ENCODE assay signal across 8 mouse cellular contexts in genomic region chr4:75277467-75278196, GRCm38 (mm10). TPM values are rescaled to one million over a fixed set of nuclear protein-coding genes. Genes with fewer than 3 reads are reported as not detected.
DNase-seq lines count a peak whose midpoint lies in the region; ATAC-seq and TF ChIP-seq lines count a peak whose summit lies in the region.

No protein-coding gene starts in this region.

- H3K27me3 ChIP-seq in heart, embryonic 10.5 days (ENCODE audit: insufficient read depth, poor library complexity, severe bottlenecking), result no peaks in the 10 kb centered on the region
- no peaks in the 10 kb centered on the region for H3K27me3 ChIP-seq in hindbrain, postnatal 0 days (ENCODE audit: insufficient read depth, low read length)

- peak overlapping the region; percentile 90 for H3K27ac ChIP-seq in heart, embryonic 10.5 days
- H3K27ac ChIP-seq in cortical plate, adult 2 months (ENCODE audit: insufficient read depth, low read length), result no peak overlapping the region
- peak overlapping the region; percentile 78 for H3K27ac ChIP-seq in hindbrain, postnatal 0 days

- 9% methylated on average over 30 of the region's 30 CpGs for WGBS in heart, embryonic 10.5 days
- 9% methylated on average over 30 of the region's 30 CpGs for WGBS in hindbrain, postnatal 0 days

- H3K9ac ChIP-seq in hindbrain, postnatal 0 days (replicated peaks; ENCODE audit: low read length), result peak overlapping the region; percentile 84

- no peak for TF ChIP-seq POLR2A in cortical plate, adult 2 months (IDR thresholded peaks at IDR 0.05; ENCODE audit: extremely low read depth, insufficient read depth, low read length)

- H3K4me1 ChIP-seq in heart, embryonic 10.5 days, result peaks cover 5% of the 10 kb centered on the region; the same call in 1 of the 2 replicates
- H3K4me1 ChIP-seq in cortical plate, adult 2 months (ENCODE audit: control insufficient read depth, insufficient read depth, low read length), result no peaks in the 10 kb centered on the region
- H3K4me1 ChIP-seq in hindbrain, postnatal 0 days (ENCODE audit: insufficient read depth, low read length), result no peaks in the 10 kb centered on the region

- no peaks in the 10 kb centered on the region for H3K9me3 ChIP-seq in heart, embryonic 10.5 days
- H3K9me3 ChIP-seq in hindbrain, postnatal 0 days (ENCODE audit: low read length), result no peaks in the 10 kb centered on the region

- H3K4me2 ChIP-seq in hindbrain, postnatal 0 days (ENCODE audit: low read depth, low read length), result peak overlapping the region; percentile 68

- H3K4me3 ChIP-seq in heart, embryonic 10.5 days, result peak overlapping the region; percentile 86
- H3K4me3 ChIP-seq in cortical plate, adult 2 months (ENCODE audit: insufficient read depth, low read length), result peak overlapping the region; percentile 86
- peak overlapping the region; percentile 85 for H3K4me3 ChIP-seq in hindbrain, postnatal 0 days (ENCODE audit: low read length)

- no peak for TF ChIP-seq CTCF in cortical plate, adult 2 months (IDR thresholded peaks at IDR 0.05; ENCODE audit: extremely low read depth, insufficient read depth, low read length)
- no peak for TF ChIP-seq CTCF in hindbrain, postnatal 0 days (IDR thresholded peaks at IDR 0.05; ENCODE audit: low read depth)

- intact Hi-C loops in heart, postnatal 25 days (cut with DNase I), result no loop called here

- ATAC-seq in CD4-positive, CD25-positive, alpha-beta regulatory T cell, adult 4 months, result peak; percentile 44
- ATAC-seq in hindbrain, postnatal 0 days, result peak; percentile 93
- ATAC-seq in monocyte, adult 5-6 weeks (replicated peaks; ENCODE audit: insufficient number of reproducible peaks, low FRiP score, low TSS enrichment, poor library complexity, severe bottlenecking), result 0 out of 2 replicates have a peak, but pooled peaks have one; percentile 3

- DNase-seq in heart, embryonic 10.5 days (ENCODE audit: low spot score), result no peak
- no peak for DNase-seq in heart, postnatal 25 days (ENCODE audit: low spot score)
- DNase-seq in hindbrain, postnatal 0 days (ENCODE audit: low spot score), result peak; percentile 8
- no peak for DNase-seq in adrenal gland, postnatal 4 days (ENCODE audit: low spot score in 2 of 2)
- no peak for DNase-seq in urinary bladder, postnatal 36 days (ENCODE audit: low spot score in 2 of 2)

- H3K36me3 ChIP-seq in heart, embryonic 10.5 days, result peaks cover 22% of the 10 kb centered on the region
- H3K36me3 ChIP-seq in hindbrain, postnatal 0 days (ENCODE audit: insufficient read depth, low read length), result no peaks in the 10 kb centered on the region

RNA-seq across cellular contexts. Expression of gene Dmac1, which starts 0.5 kb away (rescaled TPM):
- polyA plus RNA-seq in heart, embryonic 10.5 days (2016; fragmentation: Nextera tagmentation; extraction: Ambion mirVana), result 85.4 and 91.6 TPM in 2 replicates
- total RNA-seq in heart, postnatal 25 days (2021), result 10 to 100 TPM; 55.8 to 60.5 TPM
- 10 to 100 TPM; 59.0 to 64.7 TPM for polyA plus RNA-seq in CD4-positive, CD25-positive, alpha-beta regulatory T cell, adult 4 months (2017; shearing (Covaris generic))
- 53.4 and 56.9 TPM in 2 replicates for polyA plus RNA-seq in cortical plate, adult 2 months (2012; rRNA removed)
- total RNA-seq in hindbrain, postnatal 0 days (2014; rRNA removed), result 46.0 and 66.2 TPM in 2 replicates
- 90.5 and 97.3 TPM in 2 replicates for polyA plus RNA-seq in hindbrain, postnatal 0 days (2015; fragmentation: Nextera tagmentation; extraction: Ambion mirVana)
- total RNA-seq in monocyte, adult 5-6 weeks (2017), result 20.4 to 41.1 TPM (median 30.9 TPM) in 3 replicates
- 10 to 100 TPM; 58.4 to 59.0 TPM for total RNA-seq in adrenal gland, postnatal 4 days (2021)

Comparison
In these comparisons a context has a peak if more than half of its experiments do, and no peak if none do; other contexts are left out.
1. ATAC-seq: peak in every context shown above with its lines; median percentile 93 in hindbrain, postnatal 0 days; 44 in CD4-positive, CD25-positive, alpha-beta regulatory T cell, adult 4 months; 3 in monocyte, adult 5-6 weeks.